Mouse (Mus musculus): ENCODE data around the gene Gpr157.

Gpr157 gene

GRCm38 (mm10) chr4:150114505-150115061 lies 27.4 kb downstream of the Gpr157 start:
- peak; percentile 52 for DNase-seq

- DNase-seq = no peak
Observed at GRCm38 (mm10) chr4:150117311-150117710, 30.1 kb downstream of the Gpr157 start.

DNA sequence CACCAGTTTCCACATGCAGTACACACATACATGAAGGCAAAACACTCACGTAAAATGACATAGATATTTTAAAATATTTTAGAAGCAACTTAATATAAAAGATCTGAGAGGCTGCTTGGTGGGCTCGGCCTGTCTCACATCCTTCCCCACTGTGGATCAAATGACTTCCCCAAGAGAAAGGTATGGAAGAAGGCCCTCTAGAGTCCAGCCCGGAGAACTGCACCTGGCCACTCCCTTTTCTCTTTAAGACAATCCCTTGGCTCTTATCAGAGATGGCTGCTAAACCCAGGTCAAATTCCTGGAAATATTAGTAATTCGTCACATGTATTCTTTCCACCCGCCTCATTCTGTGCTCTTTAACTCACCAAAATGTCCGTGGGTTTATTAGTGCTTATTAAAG lies 31.0 kb downstream of the Gpr157 start:
- no peak for DNase-seq

DNA sequence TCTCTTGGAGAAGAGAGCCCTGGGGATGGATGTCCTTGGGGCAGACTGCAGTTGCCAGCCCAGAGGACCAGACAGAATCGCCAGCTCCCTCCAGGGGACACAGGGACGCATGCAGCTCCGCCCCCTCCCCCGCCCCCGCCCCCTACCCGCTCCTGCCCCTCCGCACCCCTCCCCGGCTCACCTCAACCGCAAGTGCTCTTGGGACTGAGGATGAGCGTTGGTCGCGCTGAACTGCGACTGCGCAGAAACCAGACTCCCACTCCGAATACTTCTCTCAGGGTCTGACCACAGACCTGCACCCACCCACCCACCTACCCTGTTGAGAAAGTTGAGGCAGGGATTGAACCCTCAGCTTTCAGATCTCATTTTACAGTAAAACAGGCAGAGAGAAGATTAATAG lies 31.9 kb downstream of the Gpr157 start, which contains the start of gene Slc2a5:
Gene Slc2a5, plus strand, starts transcription at position 229 of the 400 bp plus-strand sequence.
- no peak for DNase-seq

- peak; percentile 81 for DNase-seq
Observed at GRCm38 (mm10) chr4:150119640-150120039, 32.5 kb downstream of the Gpr157 start.

GRCm38 (mm10) chr4:150120173-150120833 lies 33.1 kb downstream of the Gpr157 start:
- DNase-seq = peak; percentile 75

DNA sequence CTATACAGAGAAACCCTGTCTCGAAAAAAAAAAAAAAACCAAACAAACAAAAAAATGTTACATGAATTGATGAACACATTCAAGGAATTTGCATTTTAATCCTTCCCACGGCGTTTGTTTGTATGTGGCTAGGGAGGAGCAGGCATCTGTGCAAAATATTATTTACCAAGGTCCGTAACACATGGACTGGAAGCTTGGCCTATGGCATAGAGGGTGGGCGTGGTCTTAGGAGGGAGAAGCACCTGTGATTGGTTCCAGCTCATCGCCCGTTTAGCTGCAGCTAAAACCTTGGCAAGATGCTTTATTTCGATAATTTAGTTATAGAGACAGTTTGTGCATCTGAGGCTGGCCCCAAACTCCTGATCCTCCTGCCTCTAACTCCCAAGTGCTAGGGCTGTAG lies 34.3 kb downstream of the Gpr157 start:
- no peak for DNase-seq

- DNase-seq = no peak
Observed at GRCm38 (mm10) chr4:150122476-150122875, 35.3 kb downstream of the Gpr157 start.

DNA sequence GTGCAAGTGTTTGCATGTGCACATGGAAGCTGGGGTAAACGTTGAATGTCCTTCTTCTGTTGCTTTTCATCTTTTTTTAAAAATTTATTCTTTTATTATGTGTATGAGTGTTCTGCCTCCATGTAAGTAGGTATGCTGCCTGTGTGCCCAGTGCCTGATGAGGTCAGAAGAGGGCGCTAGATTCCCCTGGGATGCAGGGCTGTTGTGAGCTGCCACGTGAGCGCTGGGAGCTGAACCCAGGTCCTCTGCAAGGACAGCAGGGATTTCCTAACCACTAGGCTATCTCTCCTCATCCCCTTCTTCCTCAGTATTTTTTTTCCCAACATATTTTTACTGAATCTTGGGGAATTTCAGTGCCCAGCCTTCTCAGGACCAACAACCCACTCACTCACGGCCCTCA lies 39.2 kb downstream of the Gpr157 start:
- DNase-seq = no peak

DNA sequence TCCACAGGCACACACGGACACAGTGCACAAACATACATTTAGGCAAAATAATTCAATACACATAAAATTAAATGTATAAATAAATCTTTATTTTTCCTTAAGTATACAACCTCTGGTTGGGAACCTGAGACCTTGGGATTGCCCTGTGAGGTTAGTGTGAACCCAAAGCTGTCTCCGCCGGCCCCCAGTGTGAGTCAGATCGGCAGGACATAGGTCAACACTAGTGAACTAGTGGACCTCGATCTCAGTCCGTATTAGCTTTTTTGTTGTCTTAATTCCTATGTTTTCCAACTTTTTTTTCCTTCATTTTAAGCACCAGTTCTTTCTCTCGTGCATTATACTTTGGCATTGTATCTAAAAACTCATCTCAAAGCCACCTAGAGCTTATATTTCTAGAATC lies 40.7 kb downstream of the Gpr157 start:
- DNase-seq = no peak

GRCm38 (mm10) chr4:150128571-150128970 lies 41.4 kb downstream of the Gpr157 start:
- DNase-seq = peak; percentile 41

GRCm38 (mm10) chr4:150130661-150131060 lies 43.5 kb downstream of the Gpr157 start:
- no peak for DNase-seq

DNA sequence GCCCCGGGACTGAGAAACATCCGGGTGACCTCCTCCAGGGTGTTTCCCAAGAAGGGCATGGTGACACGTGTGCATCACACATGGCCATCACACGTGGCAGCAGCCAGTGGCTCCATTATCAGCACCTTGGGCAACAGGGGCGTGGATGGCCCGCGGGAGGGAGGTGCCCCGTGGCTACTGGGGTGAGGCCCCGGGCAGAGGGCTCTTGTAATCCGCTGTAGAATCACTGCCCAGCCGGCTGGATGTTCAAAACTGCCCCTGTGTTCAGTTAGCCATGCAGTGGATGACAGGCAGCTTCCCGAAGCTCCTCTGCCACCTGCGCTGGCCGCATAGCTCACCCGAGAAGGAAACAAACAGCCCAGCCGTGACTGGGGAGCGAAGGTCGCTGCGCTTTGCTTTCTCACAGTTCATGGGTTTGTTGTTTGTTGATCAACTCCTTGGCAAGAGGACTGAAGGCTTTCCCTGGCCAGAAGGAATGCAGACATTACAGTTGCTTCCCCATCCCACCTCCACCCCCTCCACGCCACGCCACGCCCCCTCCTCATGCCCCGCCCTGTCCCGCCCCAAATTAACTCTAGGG lies 45.6 kb downstream of the Gpr157 start:
- peak; percentile 83 for DNase-seq

DNA sequence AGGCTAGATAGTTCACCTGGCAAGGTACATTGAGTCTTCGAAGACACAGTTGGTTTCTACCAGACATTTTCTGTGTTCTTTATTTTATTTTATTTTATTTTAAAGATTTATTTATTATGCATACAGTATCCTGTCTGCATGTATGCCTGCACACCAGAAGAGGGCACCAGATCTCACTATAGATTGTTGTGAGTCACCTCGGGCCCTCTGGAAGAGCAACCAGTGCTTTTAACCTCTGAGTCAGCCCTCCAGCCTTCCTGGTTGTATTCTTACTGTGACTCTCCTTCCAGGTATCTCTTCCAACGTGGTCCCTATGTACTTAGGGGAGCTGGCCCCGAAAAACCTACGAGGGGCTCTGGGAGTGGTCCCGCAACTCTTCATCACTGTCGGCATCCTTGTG lies 48.1 kb downstream of the Gpr157 start:
- no peak for DNase-seq

GRCm38 (mm10) chr4:150136693-150137092 lies 49.5 kb downstream of the Gpr157 start:
- DNase-seq = peak; percentile 80

GRCm38 (mm10) chr4:150137368-150138083 lies 50.4 kb downstream of the Gpr157 start:
- no peak for DNase-seq

GRCm38 (mm10) chr4:150138084-150138543 lies 50.9 kb downstream of the Gpr157 start:
- peak; percentile 49 for DNase-seq

GRCm38 (mm10) chr4:150139090-150139489 lies 51.9 kb downstream of the Gpr157 start:
- DNase-seq = no peak

GRCm38 (mm10) chr4:150140346-150140745 lies 53.2 kb downstream of the Gpr157 start:
- no peak for DNase-seq

GRCm38 (mm10) chr4:150144242-150144641 lies 57.1 kb downstream of the Gpr157 start:
- DNase-seq = no peak

- DNase-seq = no peak
Observed at GRCm38 (mm10) chr4:150146286-150146685, 59.1 kb downstream of the Gpr157 start.

- no peak for DNase-seq
Observed at GRCm38 (mm10) chr4:150151045-150151444, 63.9 kb downstream of the Gpr157 start.

DNA sequence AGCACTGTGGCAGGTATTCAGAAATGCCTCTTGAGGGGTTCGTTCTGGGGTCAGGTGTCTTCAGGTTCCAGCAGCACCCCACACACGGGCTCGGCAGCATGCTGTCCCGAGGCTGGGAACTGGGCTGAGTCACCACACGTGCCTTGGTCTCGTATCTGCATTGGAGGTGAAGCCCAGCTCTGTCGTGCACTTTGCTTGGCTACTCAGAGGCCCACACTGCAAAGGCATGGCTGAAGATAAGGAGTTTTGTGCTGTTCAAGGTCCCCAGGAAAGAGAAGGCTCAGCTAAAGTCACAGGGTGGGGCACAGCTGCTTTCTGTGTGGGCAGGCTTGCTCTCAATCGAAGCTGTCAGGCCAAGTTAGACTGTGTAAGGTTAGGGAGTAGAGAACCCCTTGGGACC lies 65.3 kb downstream of the Gpr157 start:
- DNase-seq = no peak

GRCm38 (mm10) chr4:150155301-150155700 lies 68.1 kb downstream of the Gpr157 start:
- no peak for DNase-seq

Measured in kidney, adult 18-20 months (tissue).